Mouse (Mus musculus): Measurements from ENCODE around the gene Cdk4. TPM values are rescaled to one million over a fixed set of nuclear protein-coding genes. Genes with fewer than 3 reads are reported as not detected.

The Cdk4 gene
- polyA plus RNA-seq, 1 experiment from 2014 or later, result 1,231 TPM

GRCm38 (mm10) chr10:127094382-127094802 is 31.1 kb downstream of the Cdk4 start:
- H3K4me3 ChIP-seq (replicated peaks; ENCODE audit: low read depth, low read length), result no peak overlapping the region
- H3K27me3 ChIP-seq (ENCODE audit: control insufficient read depth, insufficient read depth, low read length), result peaks cover 33% of the 10 kb centered on the region
- H3K27ac ChIP-seq (replicated peaks; ENCODE audit: low read depth, low read length), result 0 out of 2 replicates have a peak overlapping the region, but pooled peaks have one; percentile 33
- 47% methylated on average over 7 of the region's 7 CpGs for WGBS
- ATAC-seq (ENCODE audit: low FRiP score, low TSS enrichment) (no peak), DNase-seq (peak; percentile 53)
- H3K36me3 ChIP-seq (ENCODE audit: control insufficient read depth, insufficient read depth, low read length), result peaks cover 82% of the 10 kb centered on the region
- H3K9ac ChIP-seq (replicated peaks; ENCODE audit: low read length), result no peak overlapping the region
- no peak overlapping the region for H3K4me2 ChIP-seq (ENCODE audit: low read length)
- H3K9me3 ChIP-seq (ENCODE audit: control insufficient read depth, low read length), result no peaks in the 10 kb centered on the region
- 0 out of 2 replicates have a peak, but pooled peaks cover 9% of the 10 kb centered on the region for H3K4me1 ChIP-seq (ENCODE audit: control insufficient read depth, insufficient read depth, low read length)

- no peak for ATAC-seq (ENCODE audit: low FRiP score, low TSS enrichment)
- H3K4me3 ChIP-seq (replicated peaks; ENCODE audit: low read depth, low read length), result no peak overlapping the region
- no peak overlapping the region for H3K4me2 ChIP-seq (ENCODE audit: low read length)
- no peaks in the 10 kb centered on the region for H3K27me3 ChIP-seq (ENCODE audit: control insufficient read depth, insufficient read depth, low read length)
- no peak overlapping the region for H3K9ac ChIP-seq (replicated peaks; ENCODE audit: low read length)
- peaks cover 75% of the 10 kb centered on the region for H3K36me3 ChIP-seq (ENCODE audit: control insufficient read depth, insufficient read depth, low read length)
- 81% methylated on average over 20 of the region's 20 CpGs for WGBS
- H3K9me3 ChIP-seq (ENCODE audit: control insufficient read depth, low read length), result no peaks in the 10 kb centered on the region
- H3K27ac ChIP-seq (replicated peaks; ENCODE audit: low read depth, low read length), result no peak overlapping the region
- DNase-seq, result no peak
- H3K4me1 ChIP-seq (ENCODE audit: control insufficient read depth, insufficient read depth, low read length), result no peaks in the 10 kb centered on the region
Measured at GRCm38 (mm10) chr10:127098514-127098913, 35.2 kb downstream of the Cdk4 start.

GRCm38 (mm10) chr10:127099191-127099590 is 35.9 kb downstream of the Cdk4 start:
- H3K9me3 ChIP-seq (ENCODE audit: control insufficient read depth, low read length), result no peaks in the 10 kb centered on the region
- ATAC-seq (ENCODE audit: low FRiP score, low TSS enrichment), result no peak
- no peak overlapping the region for H3K4me2 ChIP-seq (ENCODE audit: low read length)
- H3K9ac ChIP-seq (replicated peaks; ENCODE audit: low read length), result no peak overlapping the region
- H3K4me1 ChIP-seq (ENCODE audit: control insufficient read depth, insufficient read depth, low read length), result no peaks in the 10 kb centered on the region
- no peaks in the 10 kb centered on the region for H3K27me3 ChIP-seq (ENCODE audit: control insufficient read depth, insufficient read depth, low read length)
- no peak overlapping the region for H3K27ac ChIP-seq (replicated peaks; ENCODE audit: low read depth, low read length)
- 87% methylated on average over 10 of the region's 10 CpGs for WGBS
- no peak overlapping the region for H3K4me3 ChIP-seq (replicated peaks; ENCODE audit: low read depth, low read length)
- H3K36me3 ChIP-seq (ENCODE audit: control insufficient read depth, insufficient read depth, low read length), result peaks cover 74% of the 10 kb centered on the region
- DNase-seq, result no peak

GRCm38 (mm10) chr10:127099868-127100267 is 36.5 kb downstream of the Cdk4 start:
- ATAC-seq (ENCODE audit: low FRiP score, low TSS enrichment), result no peak
- H3K27me3 ChIP-seq (ENCODE audit: control insufficient read depth, insufficient read depth, low read length), result no peaks in the 10 kb centered on the region

GRCm38 (mm10) chr10:127100414-127100813 is 37.1 kb downstream of the Cdk4 start:
- H3K4me2 ChIP-seq (ENCODE audit: low read length), result no peak overlapping the region
- 92% methylated on average over 8 of the region's 8 CpGs for WGBS
- H3K36me3 ChIP-seq (ENCODE audit: control insufficient read depth, insufficient read depth, low read length), result peaks cover 68% of the 10 kb centered on the region
- H3K27ac ChIP-seq (replicated peaks; ENCODE audit: low read depth, low read length), result no peak overlapping the region
- no peak overlapping the region for H3K4me3 ChIP-seq (replicated peaks; ENCODE audit: low read depth, low read length)
- H3K4me1 ChIP-seq (ENCODE audit: control insufficient read depth, insufficient read depth, low read length), result no peaks in the 10 kb centered on the region
- no peaks in the 10 kb centered on the region for H3K9me3 ChIP-seq (ENCODE audit: control insufficient read depth, low read length)
- no peak for DNase-seq
- ATAC-seq (ENCODE audit: low FRiP score, low TSS enrichment), result no peak
- H3K27me3 ChIP-seq (ENCODE audit: control insufficient read depth, insufficient read depth, low read length), result no peaks in the 10 kb centered on the region
- no peak overlapping the region for H3K9ac ChIP-seq (replicated peaks; ENCODE audit: low read length)

More at GRCm38 (mm10) chr10:127099868-127100267, 36.5 kb downstream of the Cdk4 start:
- H3K27ac ChIP-seq (replicated peaks; ENCODE audit: low read depth, low read length), result no peak overlapping the region
- no peaks in the 10 kb centered on the region for H3K4me1 ChIP-seq (ENCODE audit: control insufficient read depth, insufficient read depth, low read length)
- no peak overlapping the region for H3K4me2 ChIP-seq (ENCODE audit: low read length)
- no peak overlapping the region for H3K4me3 ChIP-seq (replicated peaks; ENCODE audit: low read depth, low read length)
- H3K36me3 ChIP-seq (ENCODE audit: control insufficient read depth, insufficient read depth, low read length), result peaks cover 71% of the 10 kb centered on the region
- no peak for DNase-seq
- no peak overlapping the region for H3K9ac ChIP-seq (replicated peaks; ENCODE audit: low read length)
- H3K9me3 ChIP-seq (ENCODE audit: control insufficient read depth, low read length), result no peaks in the 10 kb centered on the region
- 94% methylated on average over 15 of the region's 15 CpGs for WGBS

- DNase-seq (no peak), ATAC-seq (ENCODE audit: low FRiP score, low TSS enrichment) (no peak)
- peaks cover 61% of the 10 kb centered on the region for H3K36me3 ChIP-seq (ENCODE audit: control insufficient read depth, insufficient read depth, low read length)
- no peaks in the 10 kb centered on the region for H3K4me1 ChIP-seq (ENCODE audit: control insufficient read depth, insufficient read depth, low read length)
- no peak overlapping the region for H3K4me2 ChIP-seq (ENCODE audit: low read length)
- 86% methylated on average over 6 of the region's 6 CpGs for WGBS
- no peaks in the 10 kb centered on the region for H3K9me3 ChIP-seq (ENCODE audit: control insufficient read depth, low read length)
- H3K4me3 ChIP-seq (replicated peaks; ENCODE audit: low read depth, low read length), result no peak overlapping the region
- H3K27me3 ChIP-seq (ENCODE audit: control insufficient read depth, insufficient read depth, low read length), result no peaks in the 10 kb centered on the region
- H3K27ac ChIP-seq (replicated peaks; ENCODE audit: low read depth, low read length), result no peak overlapping the region
- H3K9ac ChIP-seq (replicated peaks; ENCODE audit: low read length), result no peak overlapping the region
Measured at GRCm38 (mm10) chr10:127101151-127101550, 37.8 kb downstream of the Cdk4 start.

- DNase-seq (no peak), ATAC-seq (ENCODE audit: low FRiP score, low TSS enrichment) (no peak)
- Histone ChIP-seq H3K4me2 (ENCODE audit: low read length) (no peak overlapping the region), H3K36me3 (ENCODE audit: control insufficient read depth, insufficient read depth, low read length) (peaks cover 47% of the 10 kb centered on the region), H3K27ac (replicated peaks; ENCODE audit: low read depth, low read length) (no peak overlapping the region), H3K9ac (replicated peaks; ENCODE audit: low read length) (no peak overlapping the region), H3K27me3 (ENCODE audit: control insufficient read depth, insufficient read depth, low read length) (no peaks in the 10 kb centered on the region), H3K4me1 (ENCODE audit: control insufficient read depth, insufficient read depth, low read length) (no peaks in the 10 kb centered on the region), H3K4me3 (replicated peaks; ENCODE audit: low read depth, low read length) (no peak overlapping the region), H3K9me3 (ENCODE audit: control insufficient read depth, low read length) (no peaks in the 10 kb centered on the region)
- 91% methylated on average over 7 of the region's 7 CpGs for WGBS
Measured at GRCm38 (mm10) chr10:127103631-127104030, 40.3 kb downstream of the Cdk4 start.

GRCm38 (mm10) chr10:127107563-127108261 is 44.4 kb downstream of the Cdk4 start:
- no peak overlapping the region for H3K27ac ChIP-seq (replicated peaks; ENCODE audit: low read depth, low read length)
- no peaks in the 10 kb centered on the region for H3K4me1 ChIP-seq (ENCODE audit: control insufficient read depth, insufficient read depth, low read length)
- no peaks in the 10 kb centered on the region for H3K9me3 ChIP-seq (ENCODE audit: control insufficient read depth, low read length)
- H3K9ac ChIP-seq (replicated peaks; ENCODE audit: low read length), result no peak overlapping the region
- H3K4me2 ChIP-seq (ENCODE audit: low read length), result no peak overlapping the region
- DNase-seq (no peak), ATAC-seq (ENCODE audit: low FRiP score, low TSS enrichment) (no peak)
- H3K36me3 ChIP-seq (ENCODE audit: control insufficient read depth, insufficient read depth, low read length), result peaks cover 39% of the 10 kb centered on the region
- 93% methylated on average over 16 of the region's 16 CpGs for WGBS
- H3K27me3 ChIP-seq (ENCODE audit: control insufficient read depth, insufficient read depth, low read length), result no peaks in the 10 kb centered on the region
- H3K4me3 ChIP-seq (replicated peaks; ENCODE audit: low read depth, low read length), result no peak overlapping the region

- 83% methylated on average over 3 of the region's 3 CpGs for WGBS
- H3K27me3 ChIP-seq (ENCODE audit: control insufficient read depth, insufficient read depth, low read length), result no peaks in the 10 kb centered on the region
- H3K4me1 ChIP-seq (ENCODE audit: control insufficient read depth, insufficient read depth, low read length), result no peaks in the 10 kb centered on the region
- no peaks in the 10 kb centered on the region for H3K9me3 ChIP-seq (ENCODE audit: control insufficient read depth, low read length)
- H3K36me3 ChIP-seq (ENCODE audit: control insufficient read depth, insufficient read depth, low read length), result peaks cover 41% of the 10 kb centered on the region
- no peak overlapping the region for H3K9ac ChIP-seq (replicated peaks; ENCODE audit: low read length)
- H3K4me2 ChIP-seq (ENCODE audit: low read length), result no peak overlapping the region
- ATAC-seq (ENCODE audit: low FRiP score, low TSS enrichment) (no peak), DNase-seq (no peak)
- no peak overlapping the region for H3K4me3 ChIP-seq (replicated peaks; ENCODE audit: low read depth, low read length)
- H3K27ac ChIP-seq (replicated peaks; ENCODE audit: low read depth, low read length), result no peak overlapping the region
Measured at GRCm38 (mm10) chr10:127108262-127108583, 44.9 kb downstream of the Cdk4 start.
